Mouse (Mus musculus) forebrain, postnatal 0 days (tissue): ENCODE measurements around the gene Ccl22. TPM values are rescaled to one million over a fixed set of nuclear protein-coding genes. Genes with fewer than 3 reads are reported as not detected.

Experiments
- ATAC-seq: fragments of 200-750 bp; cut with Nextera tagmentation; 2 replicates; pipeline ENCODE4 v1.8.0; 2017; ENCODE audit warnings: mild to moderate bottlenecking, moderate library complexity
- DNase-seq: peaks from one replicate; pipeline ENCODE4 v3.0.0-alpha.2; 2015
- H3K27ac ChIP-seq: fragments of 300-500 bp; sonication (generic); 2 replicates; pipeline ENCODE4 v1.5.1; 2014; ENCODE audit warnings: low read depth, mild to moderate bottlenecking, antibody characterized with exemption, low read length, moderate library complexity, mixed read lengths
- H3K27me3 ChIP-seq: fragments of 300-500 bp; sonication (generic); 2 replicates; pipeline ENCODE4 v1.6.1; 2014; ENCODE audit warnings: mild to moderate bottlenecking, low read length, mixed read lengths; ENCODE audit not compliant: insufficient read depth
- H3K36me3 ChIP-seq: fragments of 300-500 bp; sonication (generic); 2 replicates; pipeline ENCODE4 v1.6.1; 2014; ENCODE audit warnings: mild to moderate bottlenecking, moderate library complexity; ENCODE audit not compliant: insufficient read depth
- H3K4me1 ChIP-seq: fragments of 300-500 bp; sonication (generic); 2 replicates; pipeline ENCODE4 v1.6.1; 2014; ENCODE audit warnings: antibody characterized with exemption; ENCODE audit not compliant: insufficient read depth
- H3K4me2 ChIP-seq: fragments of 300-500 bp; sonication (generic); 2 replicates; pipeline ENCODE4 v1.6.1; 2014; ENCODE audit warnings: low read depth, mild to moderate bottlenecking, moderate library complexity
- H3K4me3 ChIP-seq: fragments of 300-500 bp; sonication (generic); 2 replicates; pipeline ENCODE4 v1.5.1; 2014; ENCODE audit warnings: low read depth, low read length, mixed read lengths
- H3K9ac ChIP-seq: fragments of 300-500 bp; sonication (generic); 2 replicates; pipeline ENCODE4 v1.6.1; 2014; ENCODE audit warnings: mild to moderate bottlenecking
- H3K9me3 ChIP-seq: fragments of 300-500 bp; sonication (generic); 2 replicates; pipeline ENCODE4 v1.6.1; 2016; ENCODE audit warnings: low read length
- CTCF ChIP-seq: sonication (generic); IDR thresholded peaks from 2 replicates; pipeline ENCODE4 v1.5.1; 2016; ENCODE audit warnings: antibody characterized with exemption, control low read depth, low read depth
- WGBS: fragments of 180-500 bp; shearing (Covaris S2); extraction: QIAGEN DNeasy Blood & Tissue Kit; methylation state at CpG from one replicate; pipeline ENCODE4 v1.1.7; 2014; 5-methylcytosine and 5-hydroxymethylcytosine counted together
- polyA plus RNA-seq: library from polyadenylated mRNA; unstranded; fragments of >200 nt; fragmentation: Nextera tagmentation; extraction: Ambion mirVana; gene quantifications from 2 replicates; pipeline ENCODE4 v1.2.1, GENCODE M21; 2015
- total RNA-seq: library from RNA; depleted of rRNA; stranded (reverse); fragments of >200 nt; gene quantifications from 2 replicates; pipeline ENCODE4 v1.2.3, GENCODE M21; 2014; rRNA removed

Ccl22 gene
- total and polyA plus RNA-seq, 2 experiments from 2014 or later, result 0.15 TPM; not detected in 1

DNA sequence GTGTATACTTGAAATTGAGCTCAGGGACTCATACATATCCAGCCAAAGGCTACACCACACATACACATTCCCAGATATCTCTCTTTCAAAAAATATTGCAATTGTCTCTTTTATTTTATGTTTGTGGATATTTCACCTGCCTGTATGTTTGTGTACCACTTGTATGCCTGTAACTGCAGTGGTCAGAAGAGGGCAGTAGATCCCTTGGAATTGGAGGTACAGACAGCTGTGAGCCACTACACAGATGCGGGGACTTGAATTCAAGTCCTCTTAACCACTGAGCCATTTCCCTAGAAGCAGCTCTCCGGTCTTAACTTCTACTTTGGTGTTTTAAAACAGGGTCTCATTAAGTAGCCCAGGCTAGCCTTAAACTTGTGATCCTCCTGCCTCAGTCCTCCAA is 49.4 kb downstream of the Ccl22 start:
- H3K27me3 ChIP-seq, result no peaks in the 10 kb centered on the region
- no peaks in the 10 kb centered on the region for H3K36me3 ChIP-seq
- no peak overlapping the region for H3K4me3 ChIP-seq
- WGBS, result 96% methylated on average over 2 of the region's 2 CpGs
- ATAC-seq, result no peak
- DNase-seq, result no peak
- no peak overlapping the region for H3K27ac ChIP-seq
- no peak for TF ChIP-seq CTCF
- H3K9ac ChIP-seq, result no peak overlapping the region
- H3K4me1 ChIP-seq, result no peaks in the 10 kb centered on the region
- no peak overlapping the region for H3K4me2 ChIP-seq
- no peaks in the 10 kb centered on the region for H3K9me3 ChIP-seq

- no peak for DNase-seq
- Histone ChIP-seq H3K27me3 (no peaks in the 10 kb centered on the region), H3K4me3 (no peak overlapping the region), H3K9me3 (no peaks in the 10 kb centered on the region), H3K9ac (no peak overlapping the region), H3K4me1 (no peaks in the 10 kb centered on the region), H3K36me3 (no peaks in the 10 kb centered on the region), H3K4me2 (no peak overlapping the region), H3K27ac (no peak overlapping the region)
- 64% methylated on average over 7 of the region's 7 CpGs for WGBS
- no peak for TF ChIP-seq CTCF
- no peak for ATAC-seq
These were observed 55.0 kb downstream of the Ccl22 start for GRCm38 (mm10) chr8:94800278-94800968.

Other genes with a start within 250 kb of the Ccl22 start
- gene Cpne2, start 212.6 kb upstream of the Ccl22 start, total RNA-seq, result 49.2 and 68.8 TPM in 2 replicates
- 41.6 and 58.3 TPM in 2 replicates for gene Cpne2, start 212.6 kb upstream of the Ccl22 start, polyA plus RNA-seq
- 53.5 and 55.8 TPM in 2 replicates for gene Rspry1, start 143.7 kb upstream of the Ccl22 start, total RNA-seq
- gene Rspry1, start 143.7 kb upstream of the Ccl22 start, polyA plus RNA-seq, result 26.2 and 32.0 TPM in 2 replicates
- 44.5 and 51.4 TPM in 2 replicates for gene Fam192a, start 143.6 kb upstream of the Ccl22 start, total RNA-seq
- gene Fam192a, start 143.6 kb upstream of the Ccl22 start, polyA plus RNA-seq, result 71.5 and 79.9 TPM in 2 replicates
- gene Arl2bp, start 79.0 kb upstream of the Ccl22 start, total RNA-seq, result 112 and 136 TPM in 2 replicates
- 154 and 183 TPM in 2 replicates for gene Arl2bp, start 79.0 kb upstream of the Ccl22 start, polyA plus RNA-seq
- gene Pllp, start 49.3 kb upstream of the Ccl22 start, total RNA-seq, result 4.6 and 11.6 TPM in 2 replicates
- 6.8 and 8.6 TPM in 2 replicates for gene Pllp, start 49.3 kb upstream of the Ccl22 start, polyA plus RNA-seq
- 61.5 and 68.7 TPM in 2 replicates for gene Cx3cl1, start 26.4 kb downstream of the Ccl22 start, total RNA-seq
- gene Cx3cl1, start 26.4 kb downstream of the Ccl22 start, polyA plus RNA-seq, result 61.8 and 80.0 TPM in 2 replicates
- not detected in 2 replicates for gene Ccl17, start 64.9 kb downstream of the Ccl22 start, total RNA-seq
- 4.7 and 5.0 TPM in 2 replicates for gene Ccl17, start 64.9 kb downstream of the Ccl22 start, polyA plus RNA-seq
- gene Coq9, start 92.7 kb downstream of the Ccl22 start, total RNA-seq, result 87.3 and 89.6 TPM in 2 replicates
- 45.4 and 52.6 TPM in 2 replicates for gene Coq9, start 92.7 kb downstream of the Ccl22 start, polyA plus RNA-seq
- gene Ciapin1, start 92.8 kb downstream of the Ccl22 start, total RNA-seq, result 50.1 and 51.1 TPM in 2 replicates
- 108 and 120 TPM in 2 replicates for gene Ciapin1, start 92.8 kb downstream of the Ccl22 start, polyA plus RNA-seq
- 59.5 and 82.7 TPM in 2 replicates for gene Polr2c, start 111.9 kb downstream of the Ccl22 start, total RNA-seq
- 101 and 119 TPM in 2 replicates for gene Polr2c, start 111.9 kb downstream of the Ccl22 start, polyA plus RNA-seq
- 123 and 171 TPM in 2 replicates for gene Dok4, start 130.7 kb downstream of the Ccl22 start, total RNA-seq
- 97.5 and 117 TPM in 2 replicates for gene Dok4, start 130.7 kb downstream of the Ccl22 start, polyA plus RNA-seq
- gene Ccdc102a, start 172.5 kb downstream of the Ccl22 start, total RNA-seq, result 6.8 and 8.1 TPM in 2 replicates
- 4.4 and 4.8 TPM in 2 replicates for gene Ccdc102a, start 172.5 kb downstream of the Ccl22 start, polyA plus RNA-seq
- gene Adgrg5, start 178.1 kb downstream of the Ccl22 start, total RNA-seq, result 0.10 TPM in 1 of 2 replicates, not detected in the other
- 0.06 and 0.12 TPM in 2 replicates for gene Adgrg5, start 178.1 kb downstream of the Ccl22 start, polyA plus RNA-seq
- 107 and 188 TPM in 2 replicates for gene Adgrg1, start 229.2 kb downstream of the Ccl22 start, total RNA-seq
- 79.8 and 101 TPM in 2 replicates for gene Adgrg1, start 229.2 kb downstream of the Ccl22 start, polyA plus RNA-seq